Mouse (Mus musculus): ENCODE data around the gene Trmt11. TPM values are rescaled to one million over a fixed set of nuclear protein-coding genes. Genes with fewer than 3 reads are reported as not detected.

Gene Trmt11
- polyA plus RNA-seq, 1 experiment from 2014 or later = 30.5 TPM

DNA sequence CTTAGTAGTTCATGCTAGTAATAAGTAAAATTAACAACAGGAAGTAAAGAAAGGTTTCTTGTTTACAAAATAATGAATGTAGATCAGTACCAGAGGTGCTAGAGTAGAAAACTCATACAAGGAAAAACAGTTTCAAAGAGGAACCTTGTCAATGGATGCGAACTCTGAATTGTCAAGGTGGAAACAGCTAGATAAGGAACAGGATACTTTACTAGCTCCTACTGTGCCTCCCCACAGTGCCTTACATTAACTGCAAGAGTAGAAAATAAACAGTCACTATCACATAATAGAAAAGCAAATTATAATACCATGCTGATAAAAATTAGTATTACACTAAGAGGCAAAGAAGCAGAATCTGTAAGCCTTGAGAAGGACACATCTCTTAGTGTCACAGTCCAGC lies 14.9 kb downstream of the Trmt11 start:
- no peaks in the 10 kb centered on the region for H3K27me3 ChIP-seq (ENCODE audit: control insufficient read depth, insufficient read depth, low read length)
- no peak overlapping the region for H3K27ac ChIP-seq (ENCODE audit: low read length)
- H3K36me3 ChIP-seq (ENCODE audit: control insufficient read depth, insufficient read depth, low read length) = 0 out of 2 replicates have a peak, but pooled peaks cover 10% of the 10 kb centered on the region
- H3K9me3 ChIP-seq (replicated peaks; ENCODE audit: control insufficient read depth, low read length) = no peaks in the 10 kb centered on the region
- no peak overlapping the region for H3K4me3 ChIP-seq (replicated peaks; ENCODE audit: low read length)
- H3K4me1 ChIP-seq (ENCODE audit: control insufficient read depth, insufficient read depth, low read length) = no peaks in the 10 kb centered on the region
- H3K9ac ChIP-seq (ENCODE audit: low read length) = no peak overlapping the region
- no peak overlapping the region for H3K4me2 ChIP-seq (ENCODE audit: low read depth, low read length)
- 89% methylated on average over 1 of the region's 1 CpGs for WGBS
- no peak for ATAC-seq (ENCODE audit: insufficient read depth, low FRiP score)

GRCm38 (mm10) chr10:30577670-30578280 lies 22.8 kb downstream of the Trmt11 start:
- H3K27ac ChIP-seq (ENCODE audit: low read length) = no peak overlapping the region
- H3K27me3 ChIP-seq (ENCODE audit: control insufficient read depth, insufficient read depth, low read length) = no peaks in the 10 kb centered on the region
- H3K9ac ChIP-seq (ENCODE audit: low read length) = no peak overlapping the region
- 90% methylated on average over 5 of the region's 5 CpGs for WGBS
- no peak overlapping the region for H3K4me2 ChIP-seq (ENCODE audit: low read depth, low read length)
- no peaks in the 10 kb centered on the region for H3K4me1 ChIP-seq (ENCODE audit: control insufficient read depth, insufficient read depth, low read length)
- H3K4me3 ChIP-seq (replicated peaks; ENCODE audit: low read length) = no peak overlapping the region
- ATAC-seq (ENCODE audit: insufficient read depth, low FRiP score) = no peak
- H3K9me3 ChIP-seq (replicated peaks; ENCODE audit: control insufficient read depth, low read length) = no peaks in the 10 kb centered on the region
- 0 out of 2 replicates have a peak, but pooled peaks cover 7% of the 10 kb centered on the region for H3K36me3 ChIP-seq (ENCODE audit: control insufficient read depth, insufficient read depth, low read length)

- H3K9me3 ChIP-seq (replicated peaks; ENCODE audit: control insufficient read depth, low read length) = no peaks in the 10 kb centered on the region
- H3K9ac ChIP-seq (ENCODE audit: low read length) = no peak overlapping the region
- H3K36me3 ChIP-seq (ENCODE audit: control insufficient read depth, insufficient read depth, low read length) = 0 out of 2 replicates have a peak, but pooled peaks cover 5% of the 10 kb centered on the region
- no peaks in the 10 kb centered on the region for H3K27me3 ChIP-seq (ENCODE audit: control insufficient read depth, insufficient read depth, low read length)
- no peaks in the 10 kb centered on the region for H3K4me1 ChIP-seq (ENCODE audit: control insufficient read depth, insufficient read depth, low read length)
- no peak overlapping the region for H3K27ac ChIP-seq (ENCODE audit: low read length)
- ATAC-seq (ENCODE audit: insufficient read depth, low FRiP score) = no peak
- H3K4me3 ChIP-seq (replicated peaks; ENCODE audit: low read length) = no peak overlapping the region
- H3K4me2 ChIP-seq (ENCODE audit: low read depth, low read length) = no peak overlapping the region
Observed at GRCm38 (mm10) chr10:30566364-30566763, 34.2 kb downstream of the Trmt11 start.

DNA sequence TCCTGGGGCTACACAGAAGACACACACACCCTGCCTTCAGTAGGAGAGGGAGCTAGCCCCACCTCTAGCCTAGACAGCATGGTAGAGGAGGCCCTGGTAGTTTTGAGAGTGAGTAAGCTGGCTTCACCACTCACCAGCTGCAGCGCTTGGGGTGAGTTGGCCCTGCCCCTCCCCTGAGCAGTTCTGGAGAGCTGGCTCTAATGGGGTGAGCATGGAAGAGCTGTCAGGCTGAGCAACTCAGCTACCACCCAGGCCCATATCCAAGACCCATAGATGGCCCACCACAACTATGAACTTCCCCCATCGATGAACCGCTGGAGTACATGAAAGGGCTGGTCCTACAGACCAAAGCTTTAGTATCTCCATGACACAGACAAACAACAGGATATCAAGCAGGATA lies 35.9 kb downstream of the Trmt11 start:
- Histone ChIP-seq H3K4me3 (replicated peaks; ENCODE audit: low read length) (no peak overlapping the region), H3K4me1 (ENCODE audit: control insufficient read depth, insufficient read depth, low read length) (no peaks in the 10 kb centered on the region), H3K36me3 (ENCODE audit: control insufficient read depth, insufficient read depth, low read length) (0 out of 2 replicates have a peak, but pooled peaks cover 5% of the 10 kb centered on the region), H3K27ac (ENCODE audit: low read length) (no peak overlapping the region), H3K9me3 (replicated peaks; ENCODE audit: control insufficient read depth, low read length) (no peaks in the 10 kb centered on the region), H3K27me3 (ENCODE audit: control insufficient read depth, insufficient read depth, low read length) (no peaks in the 10 kb centered on the region), H3K9ac (ENCODE audit: low read length) (no peak overlapping the region), H3K4me2 (ENCODE audit: low read depth, low read length) (no peak overlapping the region)
- WGBS = 91% methylated on average over 3 of the region's 3 CpGs
- ATAC-seq (ENCODE audit: insufficient read depth, low FRiP score) = no peak

GRCm38 (mm10) chr10:30555686-30556578 lies 44.6 kb downstream of the Trmt11 start:
- Histone ChIP-seq H3K4me1 (ENCODE audit: control insufficient read depth, insufficient read depth, low read length) (no peaks in the 10 kb centered on the region), H3K4me2 (ENCODE audit: low read depth, low read length) (no peak overlapping the region), H3K9me3 (replicated peaks; ENCODE audit: control insufficient read depth, low read length) (no peaks in the 10 kb centered on the region), H3K9ac (ENCODE audit: low read length) (no peak overlapping the region), H3K36me3 (ENCODE audit: control insufficient read depth, insufficient read depth, low read length) (peaks cover 8% of the 10 kb centered on the region; the same call in 1 of the 2 replicates), H3K27me3 (ENCODE audit: control insufficient read depth, insufficient read depth, low read length) (no peaks in the 10 kb centered on the region), H3K27ac (ENCODE audit: low read length) (no peak overlapping the region), H3K4me3 (replicated peaks; ENCODE audit: low read length) (no peak overlapping the region)
- no peak for ATAC-seq (ENCODE audit: insufficient read depth, low FRiP score)
- WGBS = 91% methylated on average over 11 of the region's 11 CpGs

DNA sequence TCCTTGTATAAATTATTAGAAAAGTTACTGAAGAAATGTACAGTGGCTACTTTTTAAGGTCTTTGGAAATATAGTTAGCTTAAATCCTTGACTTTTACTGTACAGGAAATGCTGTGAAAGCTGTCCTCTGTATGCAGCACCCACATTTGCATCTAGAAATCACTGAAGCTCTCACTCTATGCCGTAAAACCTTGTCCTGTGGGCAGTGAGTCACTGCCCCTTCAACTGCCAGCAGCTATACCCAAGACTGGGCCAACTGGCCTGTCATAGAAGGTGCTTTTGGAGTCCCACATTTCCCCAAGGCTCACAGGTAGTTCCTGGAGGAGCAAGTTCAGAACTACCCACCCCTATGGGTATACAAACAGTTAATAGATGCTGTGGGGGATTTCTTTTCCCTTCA lies 48.2 kb downstream of the Trmt11 start:
- H3K4me2 ChIP-seq (ENCODE audit: low read depth, low read length) = no peak overlapping the region
- 95% methylated on average over 1 of the region's 1 CpGs for WGBS
- H3K9ac ChIP-seq (ENCODE audit: low read length) = no peak overlapping the region
- no peak overlapping the region for H3K27ac ChIP-seq (ENCODE audit: low read length)
- ATAC-seq (ENCODE audit: insufficient read depth, low FRiP score) = no peak
- no peak overlapping the region for H3K4me3 ChIP-seq (replicated peaks; ENCODE audit: low read length)
- H3K27me3 ChIP-seq (ENCODE audit: control insufficient read depth, insufficient read depth, low read length) = no peaks in the 10 kb centered on the region
- H3K36me3 ChIP-seq (ENCODE audit: control insufficient read depth, insufficient read depth, low read length) = peaks cover 8% of the 10 kb centered on the region; the same call in 1 of the 2 replicates
- H3K4me1 ChIP-seq (ENCODE audit: control insufficient read depth, insufficient read depth, low read length) = no peaks in the 10 kb centered on the region
- no peaks in the 10 kb centered on the region for H3K9me3 ChIP-seq (replicated peaks; ENCODE audit: control insufficient read depth, low read length)

DNA sequence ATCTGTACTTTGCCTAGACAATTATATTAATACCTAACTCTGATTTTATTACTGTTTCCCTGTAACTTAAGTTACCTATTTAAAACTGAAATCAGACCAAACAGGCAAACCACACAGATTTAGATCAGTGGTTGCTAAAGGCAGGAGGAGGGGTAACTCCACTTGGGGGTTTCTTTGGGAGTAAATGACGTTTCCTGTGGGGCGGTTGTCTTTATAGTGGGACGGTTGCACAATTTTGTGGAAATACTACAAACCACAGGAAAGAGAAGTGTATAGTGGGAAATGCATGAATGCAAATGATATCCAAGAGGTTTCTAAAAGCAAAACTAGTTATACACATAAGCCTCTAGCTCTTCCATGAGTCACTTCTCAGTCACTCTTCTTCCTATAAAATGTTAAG lies 50.6 kb downstream of the Trmt11 start:
- Histone ChIP-seq H3K4me3 (replicated peaks; ENCODE audit: low read length) (no peak overlapping the region), H3K4me2 (ENCODE audit: low read depth, low read length) (no peak overlapping the region), H3K9me3 (replicated peaks; ENCODE audit: control insufficient read depth, low read length) (no peaks in the 10 kb centered on the region), H3K4me1 (ENCODE audit: control insufficient read depth, insufficient read depth, low read length) (no peaks in the 10 kb centered on the region), H3K27me3 (ENCODE audit: control insufficient read depth, insufficient read depth, low read length) (no peaks in the 10 kb centered on the region), H3K27ac (ENCODE audit: low read length) (no peak overlapping the region), H3K36me3 (ENCODE audit: control insufficient read depth, insufficient read depth, low read length) (no peaks in the 10 kb centered on the region), H3K9ac (ENCODE audit: low read length) (no peak overlapping the region)
- ATAC-seq (ENCODE audit: insufficient read depth, low FRiP score) = no peak
- WGBS = 86% methylated on average over 3 of the region's 3 CpGs

- H3K4me1 ChIP-seq (ENCODE audit: control insufficient read depth, insufficient read depth, low read length) = no peaks in the 10 kb centered on the region
- H3K4me3 ChIP-seq (replicated peaks; ENCODE audit: low read length) = no peak overlapping the region
- 70% methylated on average over 5 of the region's 5 CpGs for WGBS
- H3K9me3 ChIP-seq (replicated peaks; ENCODE audit: control insufficient read depth, low read length) = no peaks in the 10 kb centered on the region
- no peak overlapping the region for H3K27ac ChIP-seq (ENCODE audit: low read length)
- no peak for ATAC-seq (ENCODE audit: insufficient read depth, low FRiP score)
- no peak overlapping the region for H3K9ac ChIP-seq (ENCODE audit: low read length)
- no peaks in the 10 kb centered on the region for H3K27me3 ChIP-seq (ENCODE audit: control insufficient read depth, insufficient read depth, low read length)
- H3K36me3 ChIP-seq (ENCODE audit: control insufficient read depth, insufficient read depth, low read length) = peaks cover 4% of the 10 kb centered on the region; the same call in 1 of the 2 replicates
- H3K4me2 ChIP-seq (ENCODE audit: low read depth, low read length) = no peak overlapping the region
Observed at GRCm38 (mm10) chr10:30538538-30538815, 62.1 kb downstream of the Trmt11 start.

DNA sequence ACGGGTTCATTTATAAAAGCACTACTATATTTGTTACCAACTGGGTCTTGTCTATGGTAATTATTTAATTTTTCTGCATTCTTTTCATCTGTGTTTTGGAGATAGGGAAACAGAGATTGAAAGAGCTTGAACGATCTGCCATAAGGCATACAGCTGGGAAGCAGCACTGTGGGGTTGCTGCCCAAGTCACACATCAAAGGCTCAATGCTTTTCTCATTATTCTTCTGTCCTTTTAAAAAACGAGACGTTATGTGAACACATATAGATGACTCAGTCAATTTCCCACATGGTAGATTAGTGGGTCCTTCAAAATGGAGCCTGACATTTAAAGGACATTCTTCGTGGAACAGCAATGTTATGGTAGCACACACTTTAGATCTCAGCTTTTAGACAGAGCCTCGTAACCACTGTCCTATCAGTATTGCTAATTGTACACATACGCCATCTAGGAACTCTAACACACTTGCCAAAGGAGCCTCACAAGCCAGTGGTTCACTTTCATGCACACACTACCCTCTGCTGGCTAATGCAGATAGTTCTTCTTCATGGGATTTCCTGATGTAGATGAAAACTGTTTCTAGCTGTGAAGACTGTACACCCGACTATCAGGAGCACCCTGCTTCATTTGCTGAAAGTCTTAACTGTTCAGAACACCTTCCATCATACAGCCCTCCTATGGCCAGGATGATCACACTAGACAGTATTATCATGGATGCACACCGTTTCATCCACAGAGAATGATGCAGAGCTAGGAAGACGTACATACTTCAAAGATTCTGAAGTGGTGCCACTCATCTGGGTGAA lies 62.6 kb downstream of the Trmt11 start:
- Histone ChIP-seq H3K27ac (ENCODE audit: low read length) (no peak overlapping the region), H3K4me3 (replicated peaks; ENCODE audit: low read length) (no peak overlapping the region), H3K36me3 (ENCODE audit: control insufficient read depth, insufficient read depth, low read length) (peaks cover 4% of the 10 kb centered on the region; the same call in 1 of the 2 replicates), H3K4me1 (ENCODE audit: control insufficient read depth, insufficient read depth, low read length) (no peaks in the 10 kb centered on the region), H3K9me3 (replicated peaks; ENCODE audit: control insufficient read depth, low read length) (no peaks in the 10 kb centered on the region), H3K27me3 (ENCODE audit: control insufficient read depth, insufficient read depth, low read length) (no peaks in the 10 kb centered on the region), H3K9ac (ENCODE audit: low read length) (no peak overlapping the region), H3K4me2 (ENCODE audit: low read depth, low read length) (no peak overlapping the region)
- WGBS = 64% methylated on average over 10 of the region's 10 CpGs
- ATAC-seq (ENCODE audit: insufficient read depth, low FRiP score) = 0 out of 2 replicates have a peak, but pooled peaks have one; percentile 37

Measured in stomach, embryonic 16.5 days (tissue).